Mouse (Mus musculus) mouse trophoblast stem cell (cell line): ENCODE measurements around the gene Prkcsh.

ENCODE experiments used
- in situ Hi-C, 2 experiments: fragments of 300-500 bp; cut with MseI, MboI; formaldehyde crosslinking; loops; 2 replicates in 1 of 2; 3 replicates in 1 of 2; pipeline ENCODE4 v1.15.1; 2025

The Prkcsh gene

GRCm38 (mm10) chr9:21987592-21988342 is 14.8 kb upstream of the Prkcsh start:
- in situ Hi-C loops = no loop called here

GRCm38 (mm10) chr9:21988421-21989101 is 14.0 kb upstream of the Prkcsh start:
- in situ Hi-C loops = no loop called here

DNA sequence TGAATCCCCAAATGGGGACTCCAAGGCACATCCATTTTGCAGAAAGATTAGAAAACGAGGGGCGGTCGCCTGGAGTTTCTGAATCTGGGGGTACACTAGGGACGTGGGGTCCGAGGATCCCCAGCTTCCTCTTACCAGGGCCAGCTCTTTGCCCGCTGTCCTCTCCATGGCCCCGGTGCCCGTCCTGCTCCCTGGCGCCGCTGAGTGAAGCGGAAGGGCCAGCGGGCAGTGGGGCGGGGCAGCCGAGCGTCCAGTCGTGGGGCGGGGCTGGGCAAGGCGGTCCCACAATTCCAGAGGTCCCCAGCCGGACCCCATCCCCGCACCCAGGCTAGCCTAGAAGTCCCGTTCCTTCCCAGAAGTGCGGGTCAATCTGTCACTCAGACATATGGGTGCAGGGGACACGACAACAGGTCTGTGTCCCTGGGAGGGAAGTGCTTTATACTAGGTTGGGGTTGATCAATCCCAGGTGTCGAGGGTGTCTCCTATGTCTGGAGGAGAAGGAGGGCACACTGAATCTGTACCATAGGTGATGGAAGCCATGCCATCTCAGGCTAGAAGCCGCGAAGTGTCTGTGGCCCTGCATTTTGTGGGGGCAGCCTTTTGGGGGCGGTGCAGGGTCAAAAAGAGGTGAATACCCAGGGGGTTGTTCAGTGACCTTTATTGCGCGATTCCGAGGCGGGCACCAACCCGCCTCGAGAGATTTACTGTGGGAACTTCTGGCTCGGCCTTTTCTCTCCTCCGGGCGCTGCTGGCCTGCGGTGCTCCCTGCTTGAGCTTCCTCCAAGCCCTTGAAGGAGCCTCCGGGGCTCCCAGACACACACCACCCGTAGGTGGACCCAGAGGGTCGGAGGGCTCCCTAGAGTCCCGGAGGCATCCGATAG is 13.1 kb upstream of the Prkcsh start, which contains the start of gene Rgl3:
Gene Rgl3, minus strand, starts transcription at position 217 of the 881 bp plus-strand sequence.
- in situ Hi-C loops = no loop called here

DNA sequence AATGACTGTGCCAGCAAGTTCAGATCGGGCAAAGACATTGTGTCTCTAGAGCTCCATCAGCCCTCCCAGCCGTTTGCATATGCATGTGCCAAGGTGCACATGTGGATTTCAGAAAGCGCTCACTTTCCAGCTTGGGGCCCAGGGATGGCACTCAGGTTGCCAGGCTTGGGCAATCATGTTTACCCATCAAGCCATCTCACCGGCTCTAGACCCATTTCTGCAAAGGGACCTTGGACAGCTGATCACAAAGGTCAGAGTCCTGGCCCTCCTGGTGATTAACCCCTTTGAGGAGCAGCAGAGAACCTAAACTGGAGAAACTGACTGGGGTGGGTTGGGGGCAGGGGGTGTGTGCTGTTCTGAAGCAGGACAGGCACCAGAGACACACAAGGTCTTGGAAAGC is 10.4 kb upstream of the Prkcsh start:
- in situ Hi-C loops = no loop called here

DNA sequence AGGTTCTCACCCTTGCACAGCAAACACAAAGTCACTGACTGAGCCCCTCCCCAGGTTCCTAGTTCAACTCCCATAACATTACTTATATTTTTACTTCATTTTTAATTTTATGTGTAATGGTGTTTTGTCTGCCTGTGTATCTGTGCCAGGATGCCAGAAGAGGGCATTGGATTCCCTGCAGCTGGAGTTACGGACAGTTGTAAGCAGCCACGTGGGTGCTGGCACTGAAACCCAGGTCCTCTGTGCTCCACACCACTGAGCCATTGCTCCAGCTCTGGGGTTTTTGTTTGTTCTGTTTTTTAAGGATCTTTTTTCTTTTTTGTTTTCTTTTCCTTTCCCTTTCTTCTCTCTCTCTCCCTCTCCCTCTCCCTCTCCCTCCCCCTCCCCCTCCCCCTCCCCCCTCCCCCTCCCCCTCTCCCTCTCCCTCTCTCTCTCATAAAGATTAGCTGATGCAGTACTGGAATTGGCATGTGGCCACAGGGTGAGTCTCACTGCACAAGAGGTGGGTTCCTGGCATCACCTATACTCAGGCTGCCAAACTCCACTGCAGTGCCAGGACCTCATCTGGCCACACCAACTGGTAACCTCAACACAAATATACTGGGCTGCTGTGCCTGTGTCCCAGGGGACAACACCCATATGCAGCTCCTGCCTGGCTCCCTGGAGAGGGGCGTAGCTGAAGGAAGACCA is 6.3 kb upstream of the Prkcsh start:
- in situ Hi-C loops = no loop called here

DNA sequence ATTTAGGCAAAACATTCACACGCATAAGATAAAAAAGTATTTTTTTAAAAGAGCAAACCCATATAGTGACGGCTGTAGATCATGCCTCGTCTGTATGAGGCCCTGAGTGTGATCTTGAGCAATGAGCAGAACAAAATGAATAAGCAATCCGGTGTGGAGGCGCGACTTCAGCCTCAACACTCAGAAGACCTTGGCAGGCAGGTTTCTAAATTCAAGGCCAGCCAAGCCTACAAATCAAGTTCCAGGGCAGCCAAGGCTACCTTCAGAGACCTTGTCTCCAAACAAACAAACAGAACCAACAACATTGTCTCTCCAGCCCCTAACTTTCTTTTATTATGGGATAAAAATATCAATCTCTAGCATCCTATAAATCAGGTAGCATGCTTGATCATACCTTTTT is 2.3 kb upstream of the Prkcsh start:
- in situ Hi-C loops = no loop called here

GRCm38 (mm10) chr9:22001633-22002032 is 973 bp upstream of the Prkcsh start:
- in situ Hi-C loops = no loop called here

DNA sequence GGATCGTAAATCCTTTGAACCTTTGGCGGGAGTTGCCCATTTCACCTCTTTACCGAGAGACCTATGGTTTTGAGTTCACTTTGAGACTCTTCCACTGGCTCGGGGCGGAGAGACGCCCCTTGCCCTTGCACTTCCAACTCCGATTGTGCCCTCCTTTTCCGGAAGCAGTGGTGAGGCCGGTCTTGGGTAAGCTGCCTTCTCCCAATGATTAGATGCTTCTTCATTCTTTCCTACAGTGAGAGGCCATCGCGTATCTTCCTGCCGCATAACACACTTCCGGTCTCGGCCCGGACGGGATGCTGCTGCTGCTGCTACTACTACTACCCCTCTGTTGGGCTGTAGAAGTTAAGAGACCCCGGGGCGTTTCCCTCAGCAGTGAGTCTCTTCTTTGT is 553 bp downstream of the Prkcsh start:
- in situ Hi-C loops = no loop called here

DNA sequence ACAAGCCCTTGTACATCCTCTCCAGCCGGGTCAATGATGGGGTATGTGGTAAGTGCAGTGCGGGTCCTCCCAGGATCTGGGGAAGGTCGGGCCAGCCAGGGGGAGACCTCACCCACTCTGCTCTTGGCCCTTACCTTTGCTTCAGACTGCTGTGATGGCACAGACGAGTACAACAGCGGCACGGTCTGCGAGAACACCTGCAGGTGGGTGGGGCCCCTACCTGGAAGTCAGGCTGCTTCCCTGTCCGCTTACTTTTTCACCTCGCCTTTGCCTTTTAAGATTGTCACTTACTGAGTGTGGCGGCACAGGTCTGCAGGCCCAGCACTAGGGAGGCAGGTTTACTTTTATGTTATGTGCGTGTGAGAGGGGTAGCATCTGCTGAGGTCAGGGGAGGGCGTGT is 1.9 kb downstream of the Prkcsh start:
- in situ Hi-C loops = no loop called here

DNA sequence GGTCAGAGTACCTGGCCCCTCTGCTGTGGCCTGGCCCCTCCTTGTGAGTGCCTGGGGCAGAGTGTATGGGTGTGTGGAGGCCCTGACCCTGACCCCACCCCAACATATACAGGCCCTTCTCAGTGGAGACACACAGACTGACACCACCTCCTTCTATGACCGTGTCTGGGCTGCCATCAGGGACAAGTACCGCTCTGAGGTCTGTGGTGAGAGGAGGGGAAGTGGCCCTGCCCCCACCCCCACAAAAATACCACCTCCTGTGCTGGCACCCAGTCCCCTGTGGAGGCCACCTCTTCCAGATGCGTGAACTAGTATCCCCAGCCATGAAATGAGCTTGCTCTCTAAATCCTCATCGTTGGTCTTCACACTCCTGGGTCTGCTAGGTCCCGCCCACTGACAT is 8.4 kb downstream of the Prkcsh start:
- in situ Hi-C loops = no loop called here

DNA sequence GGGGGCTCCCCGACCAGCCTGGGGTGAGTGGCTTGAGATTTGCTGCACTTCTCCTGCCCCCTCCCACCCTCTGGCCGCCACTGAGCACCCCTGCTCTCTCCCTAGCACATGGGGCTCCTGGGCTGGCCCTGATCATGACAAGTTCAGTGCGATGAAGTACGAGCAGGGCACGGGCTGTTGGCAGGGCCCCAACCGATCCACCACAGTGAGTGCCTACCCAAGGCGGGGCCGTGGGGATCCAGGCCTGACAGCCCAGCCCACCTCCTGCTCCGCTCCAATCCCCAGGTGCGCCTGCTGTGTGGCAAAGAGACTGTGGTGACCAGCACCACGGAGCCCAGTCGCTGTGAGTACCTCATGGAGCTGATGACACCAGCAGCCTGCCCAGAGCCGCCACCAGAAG is 10.1 kb downstream of the Prkcsh start:
- in situ Hi-C loops = no loop called here

DNA sequence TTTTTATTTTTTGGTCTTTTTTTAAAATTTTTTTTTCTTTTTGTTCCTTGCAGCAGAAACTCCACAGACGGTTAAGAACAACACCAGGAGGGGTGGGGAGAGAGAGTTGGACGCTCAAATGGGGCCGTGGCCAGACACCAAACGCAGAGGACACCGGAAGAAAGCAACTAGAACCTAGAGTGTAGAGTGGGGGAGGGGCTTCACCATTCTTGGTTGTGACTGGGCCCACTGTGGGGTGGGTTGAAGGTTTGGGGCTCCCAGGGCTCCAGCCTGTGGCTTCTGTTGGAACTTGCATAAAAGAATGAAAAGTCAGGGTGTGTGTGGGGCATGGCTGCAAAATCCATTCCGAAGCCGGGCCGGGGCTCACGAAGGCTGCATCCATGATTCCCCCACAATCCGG is 13.6 kb downstream of the Prkcsh start:
- in situ Hi-C loops = no loop called here

DNA sequence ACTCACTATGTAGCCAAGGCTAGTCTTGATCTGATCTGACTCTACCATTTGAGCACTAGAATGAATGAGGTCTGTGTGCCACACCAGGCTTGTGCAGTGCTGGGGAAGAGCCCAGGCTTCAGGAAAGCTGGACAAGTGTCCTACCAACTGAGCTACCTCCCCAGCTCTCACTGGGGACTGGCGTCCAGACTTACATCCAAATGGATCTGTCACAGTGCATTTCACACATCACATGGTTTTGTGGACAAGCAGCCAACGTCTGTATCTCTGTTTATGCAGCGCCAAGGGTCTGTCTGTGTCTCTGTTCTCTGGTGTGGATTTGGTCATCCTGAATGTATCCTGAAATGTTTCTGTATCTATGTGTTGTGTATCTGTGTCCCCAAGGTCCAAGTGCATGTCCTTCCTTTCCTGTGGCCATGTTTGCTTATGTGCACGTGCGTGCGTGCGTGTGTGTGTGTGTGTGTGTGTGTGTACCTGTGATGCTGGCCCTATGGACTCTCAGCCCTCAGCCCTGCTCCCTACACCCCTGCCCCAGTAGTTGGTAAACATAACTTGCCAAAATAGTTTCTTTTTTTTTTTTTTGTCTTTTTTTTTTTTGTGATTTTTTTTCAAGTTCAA is 14.7 kb downstream of the Prkcsh start:
- in situ Hi-C loops = no loop called here

GRCm38 (mm10) chr9:22024592-22024991 is 22.0 kb downstream of the Prkcsh start:
- in situ Hi-C loops = no loop called here

GRCm38 (mm10) chr9:22028467-22028866 is 25.9 kb downstream of the Prkcsh start:
- in situ Hi-C loops = no loop called here

- in situ Hi-C loops = no loop called here
Observed at GRCm38 (mm10) chr9:22030386-22030785, 27.8 kb downstream of the Prkcsh start.

- in situ Hi-C loops = no loop called here
Observed at GRCm38 (mm10) chr9:22035300-22036044, 32.9 kb downstream of the Prkcsh start.

- in situ Hi-C loops = no loop called here
Observed at GRCm38 (mm10) chr9:22037826-22038225, 35.2 kb downstream of the Prkcsh start.

- in situ Hi-C loops = no loop called here
Observed at GRCm38 (mm10) chr9:22041832-22042231, 39.2 kb downstream of the Prkcsh start.

DNA sequence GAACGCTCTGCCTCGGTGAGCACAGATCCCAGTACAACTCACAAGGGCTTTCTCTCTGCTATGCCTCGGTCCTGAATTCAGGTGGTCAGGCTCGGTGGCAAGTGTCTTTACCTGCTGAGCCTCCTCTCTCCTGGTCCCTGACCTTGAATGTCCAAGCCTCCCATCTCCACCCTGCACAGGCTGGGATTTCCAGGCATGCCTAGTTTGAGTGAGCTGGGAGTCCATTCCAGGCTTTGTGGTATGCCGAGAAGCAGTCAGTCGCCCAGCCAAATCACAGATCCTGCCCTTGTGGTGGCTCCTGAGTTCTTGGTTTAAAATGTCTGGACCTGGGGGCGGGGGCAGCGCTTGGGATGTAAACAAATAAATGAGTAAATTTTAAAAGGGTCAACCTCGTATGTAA is 44.7 kb downstream of the Prkcsh start:
- in situ Hi-C loops = no loop called here

GRCm38 (mm10) chr9:22049315-22049714 is 46.7 kb downstream of the Prkcsh start:
- in situ Hi-C loops = no loop called here
